Mouse (Mus musculus) naive thymus-derived CD4-positive, alpha-beta T cell, adult 2 months (primary cell): Measurements from ENCODE around the gene Tas2r123.

Source experiments
- DNase-seq: peaks from one replicate; pipeline ENCODE4 v3.0.0-alpha.2; 2011; ENCODE audit warnings: low read depth

The Tas2r123 gene

GRCm38 (mm10) chr6:132846842-132847241 is at the start of gene Tas2r123:
TSS of gene Tas2r123 (plus strand) at chr6:132847142.
- no peak for DNase-seq

DNA sequence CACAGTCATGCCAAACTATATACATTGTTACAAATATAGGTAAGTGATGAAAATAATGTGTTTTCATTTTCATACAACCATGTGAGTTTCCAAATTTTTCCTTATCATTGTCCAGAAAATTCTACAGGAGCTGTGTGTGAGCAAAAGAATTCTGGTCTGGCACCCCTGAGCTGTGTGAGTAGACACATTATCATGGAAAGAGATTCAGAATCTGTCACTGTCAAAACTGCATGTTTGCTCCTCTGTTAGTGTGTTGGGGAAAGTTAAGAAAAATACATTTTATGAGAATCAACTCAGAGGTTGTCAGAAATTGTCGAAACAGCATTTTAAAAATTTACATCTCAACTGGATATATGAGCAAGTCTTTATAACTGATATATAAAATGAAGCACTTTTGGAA is 44.4 kb upstream of the Tas2r123 start, which contains the start of gene Tas2r117:
TSS of gene Tas2r117 (plus strand) at position 301 of the 400 bp plus-strand sequence.
- DNase-seq, result no peak

- no peak for DNase-seq
Measured at GRCm38 (mm10) chr6:132855138-132855537, 8.2 kb downstream of the Tas2r123 start, which contains the start of gene Tas2r116. TSS of gene Tas2r116 (plus strand) at chr6:132855438.

DNA sequence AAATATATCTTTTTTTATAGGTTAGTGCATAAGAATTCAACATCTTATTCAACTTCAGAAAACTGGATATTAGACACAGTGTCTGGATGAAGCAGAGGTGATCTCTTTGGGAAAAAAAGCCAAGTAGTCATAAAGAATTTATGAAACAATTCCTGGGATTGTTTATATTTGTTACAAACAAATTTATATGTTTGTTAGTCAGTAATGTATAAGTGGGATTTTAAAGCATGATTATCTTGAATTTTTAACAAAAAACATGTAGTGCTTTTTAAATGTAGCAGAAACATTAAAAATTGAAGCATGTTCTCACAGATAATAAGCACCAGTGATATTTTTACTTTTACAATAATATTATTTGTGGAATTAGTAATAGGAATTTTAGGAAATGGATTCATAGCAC is 20.8 kb downstream of the Tas2r123 start, which contains the start of gene Tas2r110:
TSS of gene Tas2r110 (plus strand) at position 301 of the 400 bp plus-strand sequence.
- DNase-seq, result no peak

GRCm38 (mm10) chr6:132892711-132893110 is 45.8 kb downstream of the Tas2r123 start, which contains the start of gene Tas2r113:
TSS of gene Tas2r113 (plus strand) at chr6:132893011.
- DNase-seq, result no peak
